Mouse (Mus musculus): Measurements from ENCODE around the gene Lrrc45. TPM values are rescaled to one million over a fixed set of nuclear protein-coding genes. Genes with fewer than 3 reads are reported as not detected.

The Lrrc45 gene
- polyA plus RNA-seq, 1 experiment = 13.5 TPM

- H3K79me3 ChIP-seq (ENCODE audit: low read depth) = no peaks in the 10 kb centered on the region
- TF ChIP-seq MYOD1 (IDR thresholded peaks at IDR 0.05; ENCODE audit: control insufficient read depth, insufficient read length, low read depth) = no peak
- no peak for TF ChIP-seq CEBPB (IDR thresholded peaks at IDR 0.05; ENCODE audit: low read depth)
- no peak for TF ChIP-seq CTCF (IDR thresholded peaks at IDR 0.05; ENCODE audit: control insufficient read depth, insufficient read depth, insufficient read length)
- TF ChIP-seq USF1 (IDR thresholded peaks at IDR 0.05; ENCODE audit: low read depth) = no peak
- no peak for TF ChIP-seq FOSL1 (IDR thresholded peaks at IDR 0.05; ENCODE audit: insufficient read depth, low read length, poor library complexity, severe bottlenecking)
- no peak for TF ChIP-seq MAX (IDR thresholded peaks at IDR 0.05)
- no peak for TF ChIP-seq MYOG (IDR thresholded peaks at IDR 0.05; ENCODE audit: control insufficient read depth, extremely low read depth, insufficient read length)
- H3K27me3 ChIP-seq (ENCODE audit: control insufficient read depth, insufficient read depth, insufficient read length) = peaks cover 24% of the 10 kb centered on the region
- H3K36me3 ChIP-seq (ENCODE audit: control insufficient read depth, insufficient read depth) = no peaks in the 10 kb centered on the region
- H3ac ChIP-seq (ENCODE audit: control insufficient read depth, insufficient read length, low read depth) = no peak overlapping the region
- no peak overlapping the region for H3K4me3 ChIP-seq (ENCODE audit: insufficient read depth, poor library complexity, severe bottlenecking)
- no peaks in the 10 kb centered on the region for H3K79me2 ChIP-seq (ENCODE audit: control insufficient read depth, insufficient read depth)
Measured at GRCm38 (mm10) chr11:120740981-120741380, 27.3 kb downstream of the Lrrc45 start.

- Histone ChIP-seq H3ac (ENCODE audit: control insufficient read depth, insufficient read length, low read depth) (no peak overlapping the region), H3K79me3 (ENCODE audit: low read depth) (no peaks in the 10 kb centered on the region), H3K27me3 (ENCODE audit: control insufficient read depth, insufficient read depth, insufficient read length) (peaks cover 24% of the 10 kb centered on the region), H3K4me3 (ENCODE audit: insufficient read depth, poor library complexity, severe bottlenecking) (no peak overlapping the region), H3K79me2 (ENCODE audit: control insufficient read depth, insufficient read depth) (no peaks in the 10 kb centered on the region), H3K36me3 (ENCODE audit: control insufficient read depth, insufficient read depth) (no peaks in the 10 kb centered on the region)
- TF ChIP-seq MYOD1 (IDR thresholded peaks at IDR 0.05; ENCODE audit: control insufficient read depth, insufficient read length, low read depth) (no peak), CTCF (IDR thresholded peaks at IDR 0.05; ENCODE audit: control insufficient read depth, insufficient read depth, insufficient read length) (no peak)
Measured at GRCm38 (mm10) chr11:120744121-120744701, 30.5 kb downstream of the Lrrc45 start.

GRCm38 (mm10) chr11:120747974-120748373 lies 34.2 kb downstream of the Lrrc45 start:
- TF ChIP-seq FOSL1 (IDR thresholded peaks at IDR 0.05; ENCODE audit: insufficient read depth, low read length, poor library complexity, severe bottlenecking) (no peak), MAX (IDR thresholded peaks at IDR 0.05) (no peak), MYOG (IDR thresholded peaks at IDR 0.05; ENCODE audit: control insufficient read depth, extremely low read depth, insufficient read length) (no peak), CTCF (IDR thresholded peaks at IDR 0.05; ENCODE audit: control insufficient read depth, insufficient read depth, insufficient read length) (no peak), USF1 (IDR thresholded peaks at IDR 0.05; ENCODE audit: low read depth) (no peak), MYOD1 (IDR thresholded peaks at IDR 0.05; ENCODE audit: control insufficient read depth, insufficient read length, low read depth) (no peak), CEBPB (IDR thresholded peaks at IDR 0.05; ENCODE audit: low read depth) (no peak)
- Histone ChIP-seq H3K27me3 (ENCODE audit: control insufficient read depth, insufficient read depth, insufficient read length) (peaks cover 6% of the 10 kb centered on the region), H3K79me3 (ENCODE audit: low read depth) (no peaks in the 10 kb centered on the region)

GRCm38 (mm10) chr11:120749430-120749829 lies 35.7 kb downstream of the Lrrc45 start:
- Histone ChIP-seq H3K4me3 (ENCODE audit: insufficient read depth, poor library complexity, severe bottlenecking) (no peak overlapping the region), H3K79me2 (ENCODE audit: control insufficient read depth, insufficient read depth) (no peaks in the 10 kb centered on the region), H3K27me3 (ENCODE audit: control insufficient read depth, insufficient read depth, insufficient read length) (peaks cover 3% of the 10 kb centered on the region), H3K79me3 (ENCODE audit: low read depth) (no peaks in the 10 kb centered on the region), H3K36me3 (ENCODE audit: control insufficient read depth, insufficient read depth) (no peaks in the 10 kb centered on the region), H3ac (ENCODE audit: control insufficient read depth, insufficient read length, low read depth) (no peak overlapping the region)
- TF ChIP-seq CTCF (IDR thresholded peaks at IDR 0.05; ENCODE audit: control insufficient read depth, insufficient read depth, insufficient read length) (peak; percentile 28), MYOD1 (IDR thresholded peaks at IDR 0.05; ENCODE audit: control insufficient read depth, insufficient read length, low read depth) (no peak), CEBPB (IDR thresholded peaks at IDR 0.05; ENCODE audit: low read depth) (no peak)

More at GRCm38 (mm10) chr11:120747974-120748373, 34.2 kb downstream of the Lrrc45 start:
- Histone ChIP-seq H3K36me3 (ENCODE audit: control insufficient read depth, insufficient read depth) (no peaks in the 10 kb centered on the region), H3K79me2 (ENCODE audit: control insufficient read depth, insufficient read depth) (no peaks in the 10 kb centered on the region), H3ac (ENCODE audit: control insufficient read depth, insufficient read length, low read depth) (no peak overlapping the region), H3K4me3 (ENCODE audit: insufficient read depth, poor library complexity, severe bottlenecking) (no peak overlapping the region)

- Histone ChIP-seq H3K27me3 (ENCODE audit: control insufficient read depth, insufficient read depth, insufficient read length) (no peaks in the 10 kb centered on the region), H3K79me3 (ENCODE audit: low read depth) (no peaks in the 10 kb centered on the region), H3ac (ENCODE audit: control insufficient read depth, insufficient read length, low read depth) (no peak overlapping the region), H3K36me3 (ENCODE audit: control insufficient read depth, insufficient read depth) (no peaks in the 10 kb centered on the region), H3K4me3 (ENCODE audit: insufficient read depth, poor library complexity, severe bottlenecking) (no peak overlapping the region), H3K79me2 (ENCODE audit: control insufficient read depth, insufficient read depth) (no peaks in the 10 kb centered on the region)
- no peak for TF ChIP-seq USF1 (IDR thresholded peaks at IDR 0.05; ENCODE audit: low read depth)
- no peak for TF ChIP-seq MYOD1 (IDR thresholded peaks at IDR 0.05; ENCODE audit: control insufficient read depth, insufficient read length, low read depth)
- TF ChIP-seq MAX (IDR thresholded peaks at IDR 0.05) = no peak
- TF ChIP-seq CEBPB (IDR thresholded peaks at IDR 0.05; ENCODE audit: low read depth) = no peak
- no peak for TF ChIP-seq FOSL1 (IDR thresholded peaks at IDR 0.05; ENCODE audit: insufficient read depth, low read length, poor library complexity, severe bottlenecking)
- no peak for TF ChIP-seq CTCF (IDR thresholded peaks at IDR 0.05; ENCODE audit: control insufficient read depth, insufficient read depth, insufficient read length)
- TF ChIP-seq MYOG (IDR thresholded peaks at IDR 0.05; ENCODE audit: control insufficient read depth, extremely low read depth, insufficient read length) = no peak
Measured at GRCm38 (mm10) chr11:120751606-120752005, 37.9 kb downstream of the Lrrc45 start.

- TF ChIP-seq CEBPB (IDR thresholded peaks at IDR 0.05; ENCODE audit: low read depth) (no peak), FOSL1 (IDR thresholded peaks at IDR 0.05; ENCODE audit: insufficient read depth, low read length, poor library complexity, severe bottlenecking) (no peak), MAX (IDR thresholded peaks at IDR 0.05) (no peak), CTCF (IDR thresholded peaks at IDR 0.05; ENCODE audit: control insufficient read depth, insufficient read depth, insufficient read length) (no peak)
- Histone ChIP-seq H3K36me3 (ENCODE audit: control insufficient read depth, insufficient read depth) (no peaks in the 10 kb centered on the region), H3K79me2 (ENCODE audit: control insufficient read depth, insufficient read depth) (no peaks in the 10 kb centered on the region), H3K79me3 (ENCODE audit: low read depth) (no peaks in the 10 kb centered on the region), H3ac (ENCODE audit: control insufficient read depth, insufficient read length, low read depth) (no peak overlapping the region), H3K4me3 (ENCODE audit: insufficient read depth, poor library complexity, severe bottlenecking) (no peak overlapping the region), H3K27me3 (ENCODE audit: control insufficient read depth, insufficient read depth, insufficient read length) (no peaks in the 10 kb centered on the region)
Measured at GRCm38 (mm10) chr11:120760236-120760635, 46.5 kb downstream of the Lrrc45 start.

Data from C2C12 (cell line).